Mouse (Mus musculus) cerebellum, adult 2 months (tissue): ENCODE measurements around the gene Rnf157.

Experiments used
- CTCF ChIP-seq: fragments of 200-500 bp; IDR thresholded peaks from 2 replicates; pipeline ENCODE4 v1.5.1; 2011; ENCODE audit warnings: low read depth, mild to moderate bottlenecking, control low read depth, low read length, moderate library complexity, borderline replicate concordance; ENCODE audit not compliant: insufficient read depth
- POLR2A ChIP-seq: fragments of 200-500 bp; IDR thresholded peaks from 2 replicates; pipeline ENCODE4 v1.6.1; 2011; ENCODE audit warnings: low read length, control low read depth, borderline replicate concordance; ENCODE audit not compliant: insufficient read depth

DNA sequence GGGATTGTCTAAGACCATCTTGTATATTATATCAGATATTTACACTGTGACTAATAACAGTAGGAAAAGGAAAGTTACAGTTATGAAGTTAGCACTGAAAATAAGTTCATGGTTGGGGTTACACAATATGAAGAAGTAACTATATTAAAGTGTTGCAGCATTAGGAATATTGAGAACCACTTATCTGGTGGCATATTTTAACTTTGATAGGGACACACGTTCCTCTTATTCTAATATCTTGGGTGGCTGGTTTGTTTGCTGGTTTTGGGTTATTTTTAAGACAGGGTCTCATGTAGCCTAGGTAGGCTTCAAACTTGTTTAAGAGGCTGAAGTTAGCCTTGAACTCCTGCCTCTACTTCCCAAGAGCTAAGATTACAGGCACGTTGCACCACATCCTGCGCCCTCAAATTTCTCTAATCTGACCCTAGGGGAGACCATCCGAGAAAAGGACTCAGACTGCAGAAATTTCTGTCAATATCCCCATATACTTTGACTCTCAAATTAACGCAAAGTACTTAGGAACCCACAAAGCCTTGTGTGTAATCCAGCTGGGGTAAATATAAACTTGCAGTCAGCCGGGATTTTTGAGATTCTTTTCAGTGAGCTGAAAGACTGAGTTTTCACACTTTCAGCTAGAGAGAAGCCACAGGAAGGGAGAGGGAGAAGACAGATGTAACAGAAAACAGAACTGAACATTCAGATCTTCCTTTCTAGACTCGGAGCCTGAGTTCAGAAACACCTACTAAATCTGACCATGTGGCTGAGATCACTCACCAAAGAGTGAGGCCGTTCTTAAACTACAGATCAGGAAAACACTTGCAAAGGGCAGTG, 15.1 kb downstream of the Rnf157 start:
- TF ChIP-seq CTCF, result no peak
- TF ChIP-seq POLR2A, result no peak
